Mouse (Mus musculus) thymus, adult 2 months (tissue): ENCODE results near the gene Tmem259. TPM values are rescaled to one million over a fixed set of nuclear protein-coding genes. Genes with fewer than 3 reads are reported as not detected.

Source experiments
- DNase-seq: peaks from one replicate; pipeline ENCODE4 v3.0.0; 2021
- H3K27ac ChIP-seq: fragments of 200-500 bp; 2 replicates; pipeline ENCODE4 v1.5.1; 2012; ENCODE audit warnings: low read length, control low read depth; ENCODE audit not compliant: control insufficient read depth, insufficient read depth
- H3K27me3 ChIP-seq: fragments of 200-500 bp; 2 replicates; pipeline ENCODE4 v1.6.1; 2012; ENCODE audit warnings: mild to moderate bottlenecking, low read length, moderate library complexity, mixed read lengths; ENCODE audit not compliant: control insufficient read depth, insufficient read depth
- H3K36me3 ChIP-seq: fragments of 200-500 bp; 2 replicates; pipeline ENCODE4 v1.6.1; 2012; ENCODE audit warnings: mild to moderate bottlenecking, low read length, moderate library complexity; ENCODE audit not compliant: control insufficient read depth, insufficient read depth
- H3K4me1 ChIP-seq: fragments of 200-500 bp; replicated peaks from 2 replicates; pipeline ENCODE4 v1.6.1; 2012; ENCODE audit warnings: low read length; ENCODE audit not compliant: control insufficient read depth, insufficient read depth
- H3K4me3 ChIP-seq: fragments of 200-500 bp; 2 replicates; pipeline ENCODE4 v1.5.1; 2012; ENCODE audit warnings: mild to moderate bottlenecking, low read length, control low read depth, moderate library complexity; ENCODE audit not compliant: control insufficient read depth, insufficient read depth
- CTCF ChIP-seq: fragments of 200-500 bp; IDR thresholded peaks from 2 replicates; pipeline ENCODE4 v1.5.1; 2012; ENCODE audit warnings: mild to moderate bottlenecking, control low read depth, low read length, moderate library complexity, borderline replicate concordance; ENCODE audit not compliant: control insufficient read depth, poor library complexity, insufficient read depth; ENCODE audit errors: extremely low read depth
- POLR2A ChIP-seq: fragments of 200-500 bp; IDR thresholded peaks from 2 replicates; pipeline ENCODE4 v1.6.1; 2012; ENCODE audit warnings: mild to moderate bottlenecking, low read length, control low read depth, moderate library complexity; ENCODE audit not compliant: control insufficient read depth, poor library complexity, insufficient read depth; ENCODE audit errors: extremely low read depth
- WGBS: fragments of 180-500 bp; shearing (Covaris S2); methylation state at CpG from one replicate; pipeline ENCODE4 v1.1.7; 2018; 5-methylcytosine and 5-hydroxymethylcytosine counted together
- polyA plus RNA-seq: library from polyadenylated mRNA; depleted of rRNA; stranded (reverse); fragments of >200 nt; gene quantifications from 2 replicates; pipeline ENCODE4 v1.2.3, GENCODE M21; 2012

Tmem259 gene
- polyA plus RNA-seq, 1 experiment = 566 TPM

DNA sequence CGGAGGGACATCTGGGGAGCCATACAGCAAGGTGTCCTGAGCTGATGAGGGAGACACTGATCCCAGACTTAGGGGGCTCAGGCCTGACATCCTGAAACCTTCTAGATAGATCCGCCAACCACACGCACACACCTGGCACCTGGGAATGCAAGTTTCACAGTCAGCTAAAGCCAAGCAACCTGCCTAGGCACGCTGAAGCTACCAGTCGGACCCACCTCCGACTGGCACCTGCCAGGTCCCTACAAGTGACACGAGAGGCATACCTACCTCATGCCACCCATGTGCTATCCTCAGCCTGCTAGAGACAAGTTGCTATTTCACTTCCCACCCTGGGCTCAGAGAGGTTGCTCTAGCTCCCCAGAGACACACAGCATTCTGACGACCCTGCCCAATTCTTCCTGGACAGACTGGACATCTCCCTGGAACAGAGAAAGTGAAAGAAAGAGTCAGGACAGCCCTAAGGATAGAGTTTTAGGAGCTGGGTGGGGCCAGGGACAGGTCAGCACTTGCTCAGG is 5.2 kb upstream of the Tmem259 start:
- Histone ChIP-seq H3K4me1 (peaks cover 47% of the 10 kb centered on the region), H3K4me3 (peak overlapping the region; percentile 53)

DNA sequence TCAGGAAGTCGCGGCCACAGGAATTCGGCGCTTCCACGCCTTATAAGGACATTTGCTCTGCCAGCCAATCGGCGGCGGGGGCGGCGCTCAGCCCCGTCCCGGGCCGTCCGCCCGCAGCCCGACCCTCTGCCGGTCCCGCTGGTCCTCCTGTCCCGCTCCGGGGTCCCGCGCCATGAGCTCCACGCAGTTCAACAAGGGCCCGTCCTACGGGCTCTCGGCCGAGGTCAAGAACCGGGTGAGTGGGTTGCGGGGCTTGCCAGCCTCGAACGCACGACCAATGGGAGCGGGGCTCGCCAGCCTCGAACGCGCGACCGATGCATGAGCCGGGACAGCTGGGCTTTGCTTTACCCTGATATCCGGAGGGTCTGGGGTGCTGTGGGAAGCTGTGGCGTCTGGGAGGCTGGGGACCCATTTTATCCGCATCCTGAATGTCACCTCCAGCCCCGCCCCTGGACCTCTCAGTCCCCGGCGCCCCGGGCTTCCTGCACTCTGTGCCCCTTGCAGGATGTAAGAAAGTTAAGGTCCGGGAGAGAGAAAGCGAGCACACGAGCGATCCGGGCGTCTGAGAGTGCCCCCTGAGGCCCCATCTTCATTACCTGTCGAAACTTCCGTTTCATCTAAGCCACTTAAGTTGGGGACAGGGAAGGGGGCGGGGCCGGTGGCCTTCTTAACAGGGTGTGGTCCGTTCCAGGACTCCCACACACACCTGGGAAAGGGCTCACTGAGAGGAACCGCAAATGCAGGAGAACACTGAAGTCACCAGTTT is 4.6 kb upstream of the Tmem259 start, which contains the start of gene Cnn2:
TSS of gene Cnn2 (plus strand) at position 79 of the 766 bp plus-strand sequence.
- peaks cover 44% of the 10 kb centered on the region for H3K4me1 ChIP-seq
- peak within 1 kb of the TSS; percentile 53 for H3K4me3 ChIP-seq
- peak; percentile 63 for DNase-seq
- peaks cover 9% of the 10 kb centered on the region; the same call in 1 of the 2 replicates for H3K36me3 ChIP-seq
- 1% methylated on average over 59 of the region's 59 CpGs for WGBS
- no peaks in the 10 kb centered on the region for H3K27me3 ChIP-seq
- peak within 1 kb of the TSS; percentile 69 for H3K27ac ChIP-seq
- peak; percentile 38; the same call in 1 of the 2 replicates for TF ChIP-seq POLR2A
- no peak for TF ChIP-seq CTCF

More for the DNA sequence above, 5.2 kb upstream of the Tmem259 start:
- TF ChIP-seq POLR2A = no peak
- TF ChIP-seq CTCF = no peak
- Histone ChIP-seq H3K27me3 (no peaks in the 10 kb centered on the region), H3K27ac (peak overlapping the region; percentile 14; the same call in 1 of the 2 replicates), H3K36me3 (peaks cover 14% of the 10 kb centered on the region)
- 55% methylated on average over 8 of the region's 8 CpGs for WGBS
- no peak for DNase-seq

DNA sequence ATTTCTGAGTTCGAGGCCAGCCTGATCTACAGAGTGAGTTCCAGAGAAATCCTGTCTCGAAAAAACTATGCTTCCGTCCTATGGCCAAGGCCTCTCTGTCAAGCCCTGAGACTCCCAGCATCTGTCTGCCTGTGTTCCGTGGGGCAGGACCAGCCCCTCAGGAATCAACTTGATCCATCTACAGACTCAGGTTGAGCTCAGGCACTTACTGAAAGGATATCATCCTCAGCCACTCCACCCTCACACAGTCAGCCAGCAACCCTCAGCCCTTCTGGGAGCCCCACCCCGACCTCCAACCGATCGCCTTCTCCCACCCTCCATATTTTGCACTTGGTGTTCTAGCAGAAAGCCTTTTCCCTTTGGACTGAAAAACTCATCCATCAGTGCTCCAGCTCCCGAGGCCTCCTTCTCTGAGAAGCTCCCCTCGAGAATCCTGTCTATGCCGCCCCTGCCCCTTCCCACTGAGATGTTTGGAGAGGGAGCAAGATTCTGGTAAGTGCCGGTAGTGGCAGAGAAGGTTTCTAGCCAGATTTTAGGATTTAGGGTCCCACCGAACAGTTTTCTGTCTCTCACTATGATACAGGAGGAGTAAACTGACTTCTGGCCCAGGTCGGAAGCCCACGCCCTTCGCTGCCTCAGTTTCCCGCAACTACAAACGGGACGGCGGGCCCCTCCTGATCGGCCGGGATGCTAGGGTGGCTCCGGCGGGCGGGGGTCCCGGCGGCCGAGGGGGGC is 3.8 kb upstream of the Tmem259 start:
- Histone ChIP-seq H3K4me1 (peaks cover 52% of the 10 kb centered on the region), H3K36me3 (0 out of 2 replicates have a peak, but pooled peaks cover 5% of the 10 kb centered on the region), H3K4me3 (peak overlapping the region; percentile 53), H3K27ac (peak overlapping the region; percentile 69), H3K27me3 (no peaks in the 10 kb centered on the region)
- TF ChIP-seq POLR2A = no peak
- no peak for TF ChIP-seq CTCF
- 29% methylated on average over 27 of the region's 27 CpGs for WGBS
- no peak for DNase-seq

DNA sequence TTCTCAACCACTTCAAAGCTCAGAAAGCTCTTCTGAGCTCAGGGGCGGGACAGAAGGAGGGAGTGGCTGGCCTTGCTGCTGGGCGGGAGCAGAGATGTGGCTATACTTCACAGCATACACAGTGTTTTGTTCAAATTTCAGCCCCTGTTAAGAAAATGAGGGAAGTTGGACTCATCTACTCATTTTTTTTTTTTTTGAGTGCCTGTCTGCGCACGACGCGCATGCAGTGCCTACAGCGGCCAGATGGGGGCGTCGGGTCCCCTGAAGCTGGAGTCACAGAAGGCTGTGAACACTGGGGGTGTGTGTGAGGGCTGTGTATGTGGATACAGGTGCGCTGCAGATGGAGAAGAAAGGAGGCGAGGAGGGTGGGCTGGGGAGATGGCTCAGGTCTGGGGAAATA is 2.8 kb upstream of the Tmem259 start:
- peak; percentile 91 for DNase-seq
- 1% methylated on average over 11 of the region's 11 CpGs for WGBS
- H3K27me3 ChIP-seq = no peaks in the 10 kb centered on the region
- no peak overlapping the region for H3K4me3 ChIP-seq
- 0 out of 2 replicates have a peak, but pooled peaks cover under 1% of the 10 kb centered on the region for H3K36me3 ChIP-seq
- peak overlapping the region; percentile 69 for H3K27ac ChIP-seq
- TF ChIP-seq POLR2A (no peak), CTCF (peak; percentile 97)
- peaks cover 57% of the 10 kb centered on the region for H3K4me1 ChIP-seq

DNA sequence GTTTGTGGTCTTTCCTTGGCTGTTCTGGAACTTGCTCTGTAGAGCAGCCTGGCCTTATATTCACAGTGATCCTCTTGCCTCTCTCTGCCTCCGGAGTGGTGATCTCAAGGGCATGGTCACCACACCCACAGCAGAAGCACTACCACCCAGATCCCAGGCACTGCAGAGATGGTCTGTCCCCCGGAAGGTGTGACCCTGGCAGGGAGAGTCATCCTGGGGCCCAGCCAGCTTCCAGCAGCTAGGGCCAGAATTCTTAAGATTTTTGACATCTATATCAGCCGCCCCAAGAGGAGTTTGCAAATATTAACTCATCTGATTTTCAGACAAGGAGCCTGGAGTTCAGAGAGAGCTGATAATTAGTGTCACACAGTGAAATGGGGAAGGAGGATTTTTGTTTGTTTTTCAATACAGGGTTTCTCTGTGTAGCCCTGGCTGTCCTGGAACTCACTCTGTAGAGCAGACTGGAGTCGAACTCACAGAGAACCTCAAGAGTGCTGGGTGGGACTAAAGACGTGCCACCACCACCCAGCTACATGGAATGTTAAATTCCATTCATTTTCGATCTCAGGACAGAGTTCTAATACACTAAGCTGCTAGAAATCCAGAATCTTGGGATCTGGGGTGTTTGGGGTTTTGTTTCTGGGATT is 2.2 kb upstream of the Tmem259 start:
- Histone ChIP-seq H3K27me3 (no peaks in the 10 kb centered on the region), H3K36me3 (no peaks in the 10 kb centered on the region), H3K4me1 (peaks cover 57% of the 10 kb centered on the region), H3K4me3 (peak overlapping the region; percentile 50), H3K27ac (peak overlapping the region; percentile 95)
- no peak for DNase-seq
- TF ChIP-seq POLR2A (no peak), CTCF (no peak)
- WGBS = 26% methylated on average over 6 of the region's 6 CpGs
